In the genomic region with DNA sequence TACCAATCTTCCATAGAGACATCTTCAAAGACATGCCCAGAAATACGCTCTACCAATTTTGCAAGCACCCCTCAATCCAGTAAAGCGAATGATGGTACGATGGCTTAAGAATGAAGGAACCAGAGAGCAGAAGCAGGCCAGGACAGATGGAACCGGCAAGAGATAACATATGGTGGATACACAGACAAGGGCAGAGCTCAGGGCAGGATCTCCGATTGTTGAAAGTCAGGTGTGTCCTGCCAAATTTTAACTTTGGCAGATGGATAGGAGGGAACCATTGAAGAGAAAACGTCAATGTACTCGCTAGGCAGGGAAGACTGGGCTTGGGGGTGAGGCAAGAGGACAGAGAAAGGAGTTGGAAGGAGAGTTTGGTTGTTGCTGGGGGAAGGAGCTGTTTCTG, we compare ENCODE assay signal across 21 mouse cellular contexts. TPM values are rescaled to one million over a fixed set of nuclear protein-coding genes. Genes with fewer than 3 reads are reported as not detected.
DNase-seq lines count a peak whose midpoint lies in the region; ATAC-seq lines count a peak whose summit lies in the region.
"Had no signal": no experiment of that assay in that cellular context is flagged by ENCODE, and none has a peak within 500 bp of the region (broad histone marks: within the 10 kb centered on the region; RNA-seq: fewer than 3 reads in every experiment).

No protein-coding gene starts in this region.

- intact Hi-C loops in heart, postnatal 14 days (cut with DNase I): no loop called here

- ATAC-seq in cerebellum, adult (ENCODE audit: insufficient number of reproducible peaks, low FRiP score, low TSS enrichment): peak; percentile 71; the same call in 1 of the 2 replicates
- ATAC-seq: activated CD4-positive, CD25-positive, alpha-beta regulatory T cell, adult 4 months; CD4-positive, CD25-positive, alpha-beta regulatory T cell, adult 4 months; forebrain, embryonic 15.5 days; forebrain, postnatal 0 days; Patski had no signal

- DNase-seq in cerebellum, postnatal 4 days (ENCODE audit: low spot score in 2 of 2): no peak
- DNase-seq in cerebellum, adult 9-10 months: peak; percentile 16
- no peak for DNase-seq in cerebellum, postnatal 36 days
- DNase-seq in heart, adult 11 months: peak; percentile 64
- DNase-seq in heart, postnatal 14 days: no peak
- DNase-seq in testis, postnatal 10 days (ENCODE audit: low spot score): peak; percentile 17
- DNase-seq in testis, postnatal 14 days (ENCODE audit: low spot score): no peak
- DNase-seq: adrenal gland, adult 8-10 months; adrenal gland, postnatal 14 days; adrenal gland, postnatal 36 days; B cell, adult 2 months; embryo, embryonic 11 days; forebrain, postnatal 0 days had no signal

RNA-seq across cellular contexts. Expression of a gene that starts 29.0 kb away (rescaled TPM):
- total RNA-seq in heart, postnatal 14 days (2021): under 1 TPM in 1 of 2 experiments, not detected in 1; 0.31 TPM
- total RNA-seq: adrenal gland, adult 18-20 months; adrenal gland, adult 8-10 months; adrenal gland, postnatal 14 days; adrenal gland, postnatal 36 days; common myeloid progenitor, adult 5-6 weeks; forebrain, postnatal 0 days had no signal

RNA-seq across cellular contexts. Expression of a gene that starts 41.2 kb away (rescaled TPM):
- total RNA-seq in heart, postnatal 14 days (2021): under 1 TPM in 1 of 2 experiments, not detected in 1; 0.12 TPM
- total RNA-seq: adrenal gland, adult 18-20 months; adrenal gland, postnatal 14 days; adrenal gland, postnatal 36 days; CH12.LX; common myeloid progenitor, adult 5-6 weeks; forebrain, postnatal 0 days had no signal

Comparison
In these comparisons a context has a peak if more than half of its experiments do, and no peak if none do; other contexts are left out.
1. DNase-seq: peak in cerebellum, adult 9-10 months (single experiment), heart, adult 11 months (single experiment) and testis, postnatal 10 days (single experiment); none in cerebellum, postnatal 4 days (0 of 2), cerebellum, postnatal 36 days (0 of 2), heart, postnatal 14 days (0 of 2) and testis, postnatal 14 days (single experiment).